Mouse (Mus musculus) intestine, postnatal 0 days (tissue): Measurements from ENCODE around the gene Sept5. TPM values are rescaled to one million over a fixed set of nuclear protein-coding genes. Genes with fewer than 3 reads are reported as not detected.
A peak's percentile ranks its signal among the peaks of the same experiment; 100 is the strongest.

ENCODE experiments used
- ATAC-seq: fragments of 200-750 bp; cut with Nextera tagmentation; 2 replicates; pipeline ENCODE4 v1.8.0; 2017; ENCODE audit warnings: mild to moderate bottlenecking, moderate TSS enrichment, moderate library complexity
- H3K27ac ChIP-seq: fragments of 300-500 bp; sonication (generic); 2 replicates; pipeline ENCODE4 v1.5.1; 2014; ENCODE audit warnings: mild to moderate bottlenecking, low read depth, low read length, moderate library complexity
- H3K27me3 ChIP-seq: fragments of 300-500 bp; sonication (generic); replicated peaks from 2 replicates; pipeline ENCODE4 v1.6.1; 2014; ENCODE audit warnings: low read length, mixed read lengths; ENCODE audit not compliant: control insufficient read depth, insufficient read depth
- H3K36me3 ChIP-seq: fragments of 300-500 bp; sonication (generic); 2 replicates; pipeline ENCODE4 v1.6.1; 2014; ENCODE audit warnings: mild to moderate bottlenecking, moderate library complexity; ENCODE audit not compliant: control insufficient read depth, insufficient read depth
- H3K4me1 ChIP-seq: fragments of 300-500 bp; sonication (generic); replicated peaks from 2 replicates; pipeline ENCODE4 v1.6.1; 2014; ENCODE audit warnings: antibody characterized with exemption, low read length, mixed read lengths; ENCODE audit not compliant: control insufficient read depth, insufficient read depth
- H3K4me2 ChIP-seq: fragments of 300-500 bp; sonication (generic); replicated peaks from 2 replicates; pipeline ENCODE4 v1.6.1; 2014; ENCODE audit warnings: low read depth, mild to moderate bottlenecking, moderate library complexity
- H3K4me3 ChIP-seq: fragments of 300-500 bp; sonication (generic); 2 replicates; pipeline ENCODE4 v1.5.1; 2014; ENCODE audit warnings: low read depth, low read length
- H3K9ac ChIP-seq: fragments of 300-500 bp; sonication (generic); 2 replicates; pipeline ENCODE4 v1.6.1; 2014; ENCODE audit warnings: mild to moderate bottlenecking, low read depth, low read length
- H3K9me3 ChIP-seq: fragments of 300-500 bp; sonication (generic); 2 replicates; pipeline ENCODE4 v1.6.1; 2016; ENCODE audit warnings: mixed run types; ENCODE audit not compliant: control insufficient read depth
- CTCF ChIP-seq: sonication (generic); IDR thresholded peaks from 2 replicates; pipeline ENCODE4 v1.5.1; 2016; ENCODE audit warnings: low read depth, mild to moderate bottlenecking, control low read depth, antibody characterized with exemption, moderate library complexity
- WGBS: fragments of 180-500 bp; shearing (Covaris S2); extraction: QIAGEN DNeasy Blood & Tissue Kit; methylation state at CpG from one replicate; pipeline ENCODE4 v1.1.7; 2014; 5-methylcytosine and 5-hydroxymethylcytosine counted together
- polyA plus RNA-seq: library from polyadenylated mRNA; unstranded; fragments of >200 nt; fragmentation: Nextera tagmentation; extraction: Ambion mirVana; gene quantifications from 2 replicates; pipeline ENCODE4 v1.2.1, GENCODE M21; 2015

Sept5 gene
- 24.7 and 25.4 TPM in 2 replicates for polyA plus RNA-seq

DNA sequence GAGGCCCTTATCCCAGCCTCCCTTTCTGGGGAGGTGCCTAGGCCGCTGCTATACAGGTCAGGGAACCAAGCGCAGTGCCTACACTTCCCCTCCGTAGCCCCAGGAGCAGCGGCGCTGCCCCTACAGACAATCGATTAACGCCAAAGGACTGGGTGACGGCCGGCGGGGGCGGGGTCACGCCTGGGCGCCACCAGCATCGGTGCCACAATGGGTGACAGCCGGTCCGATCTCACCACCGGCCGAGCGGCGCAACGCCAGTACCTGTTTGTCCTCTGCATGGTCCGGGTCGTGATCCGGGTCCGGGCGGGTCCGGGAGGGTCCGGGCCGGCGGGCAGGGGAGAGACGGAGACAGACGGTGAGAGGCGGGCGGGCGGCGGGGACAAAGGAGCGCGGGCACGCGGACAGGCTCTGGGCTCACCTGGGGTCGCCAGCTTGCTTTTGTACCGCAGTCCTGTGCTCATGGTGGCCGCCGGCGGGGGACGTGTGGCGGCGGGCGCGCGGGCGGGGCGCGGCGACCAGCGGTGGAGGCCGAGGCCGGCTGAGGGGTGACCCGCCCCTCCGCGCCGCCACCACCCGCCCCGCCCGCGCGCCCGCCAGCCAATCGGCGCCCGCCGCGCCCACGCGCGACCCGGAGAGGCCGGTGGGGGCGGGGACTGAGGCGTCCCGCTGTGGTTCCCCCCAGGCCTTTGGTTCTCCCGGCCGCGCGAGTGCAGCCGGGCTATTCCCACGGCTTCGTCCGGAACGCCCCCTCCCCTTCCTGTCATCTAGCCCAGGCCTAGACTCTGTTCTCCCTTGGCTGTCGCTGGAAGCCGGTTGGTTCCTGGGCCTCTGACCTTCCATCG is at the start of gene Sept5:
Sept5 (minus strand) TSS at position 565 of the 842 bp plus-strand sequence.
- no peak for TF ChIP-seq CTCF
- Histone ChIP-seq H3K27ac (peak within 1 kb of the TSS; percentile 50), H3K27me3 (peaks cover 5% of the 10 kb centered on the region; the same call in 1 of the 2 replicates), H3K4me2 (peak within 1 kb of the TSS; percentile 93), H3K9me3 (no peaks in the 10 kb centered on the region), H3K36me3 (peaks cover 6% of the 10 kb centered on the region; the same call in 1 of the 2 replicates), H3K4me1 (peaks cover 17% of the 10 kb centered on the region), H3K9ac (peak within 1 kb of the TSS; percentile 67), H3K4me3 (peak within 1 kb of the TSS; percentile 79)
- WGBS = under 1% methylated on average over 69 of the region's 93 CpGs
- peak; percentile 50 for ATAC-seq

DNA sequence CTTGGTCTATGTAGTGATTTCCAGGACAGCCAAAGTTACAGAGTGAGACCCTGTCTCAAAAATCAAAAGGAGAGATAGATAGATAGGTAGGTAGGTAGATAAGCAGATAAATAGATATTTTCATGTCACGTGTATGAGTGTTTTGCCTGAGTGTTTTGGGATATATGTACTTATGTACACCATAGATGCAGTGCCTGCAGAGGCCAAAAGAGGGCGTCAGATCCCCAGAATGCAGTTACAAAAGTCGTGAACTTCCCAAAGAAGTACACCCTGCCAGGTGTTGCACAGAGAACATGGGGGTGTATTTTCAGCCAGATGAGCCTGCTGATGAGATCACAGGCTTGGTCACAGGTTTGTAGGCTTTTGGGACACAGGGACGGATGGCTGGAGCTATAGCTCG is 49.4 kb upstream of the Sept5 start:
- ATAC-seq = no peak
- peak; percentile 60 for TF ChIP-seq CTCF
- H3K4me3 ChIP-seq = no peak overlapping the region
- 54% methylated on average over 5 of the region's 5 CpGs for WGBS
- H3K9me3 ChIP-seq = no peaks in the 10 kb centered on the region
- no peaks in the 10 kb centered on the region for H3K27me3 ChIP-seq
- H3K27ac ChIP-seq = no peak overlapping the region
- no peaks in the 10 kb centered on the region for H3K4me1 ChIP-seq
- H3K36me3 ChIP-seq = no peaks in the 10 kb centered on the region
- no peak overlapping the region for H3K4me2 ChIP-seq
- no peak overlapping the region for H3K9ac ChIP-seq

DNA sequence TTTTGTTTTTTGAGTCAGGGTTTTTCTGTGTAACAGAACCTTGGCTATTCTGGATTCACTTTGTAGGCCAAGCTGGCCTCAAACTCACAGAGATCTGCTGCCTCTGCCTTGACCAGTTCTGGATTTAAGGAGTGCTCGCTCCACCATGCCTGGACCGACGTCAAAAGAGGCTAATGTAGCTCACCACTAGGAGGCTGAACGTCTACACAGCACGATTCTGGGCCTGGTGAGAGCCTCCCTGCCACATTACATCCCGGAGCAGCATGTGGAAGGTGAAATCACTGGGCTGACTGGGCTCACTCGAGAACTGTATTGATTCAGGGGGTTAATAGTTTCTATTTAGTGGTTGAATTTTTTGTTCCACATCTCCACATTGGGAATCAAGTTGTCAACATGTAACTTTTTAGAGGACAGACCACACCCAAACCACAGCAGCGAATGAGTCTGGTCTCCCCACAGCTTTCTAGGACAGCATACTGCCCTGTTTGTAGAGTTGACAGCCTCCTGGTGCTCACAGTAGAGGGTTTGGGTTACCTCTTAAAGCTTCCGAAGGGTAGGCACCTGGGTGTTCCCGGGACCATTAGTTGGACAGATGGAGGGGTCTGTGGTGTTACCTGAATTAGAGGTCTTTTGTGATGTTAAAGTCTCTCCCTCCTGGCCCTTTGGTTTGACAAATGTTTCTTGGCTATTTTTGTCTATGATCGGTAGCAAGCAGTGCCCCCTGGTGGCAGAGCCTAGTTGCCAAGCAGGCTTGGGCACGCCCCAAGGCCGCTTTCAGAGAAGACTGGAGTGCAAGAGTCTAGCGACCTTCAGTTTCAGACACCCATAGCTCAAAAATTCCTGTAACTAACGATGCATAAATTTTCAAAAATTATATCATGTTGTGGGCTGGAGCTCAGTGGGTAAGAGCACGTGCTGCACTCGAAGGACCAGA is 48.3 kb upstream of the Sept5 start:
- Histone ChIP-seq H3K9ac (no peak overlapping the region), H3K4me3 (no peak overlapping the region), H3K27ac (no peak overlapping the region), H3K9me3 (no peaks in the 10 kb centered on the region), H3K27me3 (no peaks in the 10 kb centered on the region), H3K4me1 (no peaks in the 10 kb centered on the region), H3K4me2 (no peak overlapping the region), H3K36me3 (no peaks in the 10 kb centered on the region)
- TF ChIP-seq CTCF = peak; percentile 87
- WGBS = 37% methylated on average over 17 of the region's 17 CpGs
- peak; percentile 52 for ATAC-seq

DNA sequence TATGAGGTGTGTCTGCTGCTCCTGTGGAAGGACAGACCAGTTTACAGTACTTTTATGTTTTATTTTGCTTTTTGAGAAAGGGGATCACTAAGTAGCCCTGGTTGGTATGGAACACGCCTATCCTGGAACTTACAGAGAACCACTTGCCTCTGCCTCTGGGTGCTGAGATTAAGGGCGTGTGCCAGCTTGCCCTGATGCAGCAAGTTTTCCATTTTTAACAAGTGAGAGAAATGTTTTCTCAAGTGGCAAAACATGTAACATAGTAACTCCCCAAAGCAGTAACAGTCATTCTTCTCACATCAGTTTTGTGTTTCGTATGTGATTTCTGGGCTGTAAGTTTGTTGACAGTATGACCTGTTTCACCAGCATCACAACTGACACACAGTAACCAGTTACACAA is 43.3 kb upstream of the Sept5 start:
- no peak overlapping the region for H3K9ac ChIP-seq
- no peaks in the 10 kb centered on the region for H3K4me1 ChIP-seq
- no peaks in the 10 kb centered on the region for H3K36me3 ChIP-seq
- H3K4me3 ChIP-seq = no peak overlapping the region
- no peak for TF ChIP-seq CTCF
- no peaks in the 10 kb centered on the region for H3K27me3 ChIP-seq
- 80% methylated on average over 3 of the region's 3 CpGs for WGBS
- H3K4me2 ChIP-seq = no peak overlapping the region
- H3K9me3 ChIP-seq = no peaks in the 10 kb centered on the region
- H3K27ac ChIP-seq = no peak overlapping the region
- no peak for ATAC-seq

DNA sequence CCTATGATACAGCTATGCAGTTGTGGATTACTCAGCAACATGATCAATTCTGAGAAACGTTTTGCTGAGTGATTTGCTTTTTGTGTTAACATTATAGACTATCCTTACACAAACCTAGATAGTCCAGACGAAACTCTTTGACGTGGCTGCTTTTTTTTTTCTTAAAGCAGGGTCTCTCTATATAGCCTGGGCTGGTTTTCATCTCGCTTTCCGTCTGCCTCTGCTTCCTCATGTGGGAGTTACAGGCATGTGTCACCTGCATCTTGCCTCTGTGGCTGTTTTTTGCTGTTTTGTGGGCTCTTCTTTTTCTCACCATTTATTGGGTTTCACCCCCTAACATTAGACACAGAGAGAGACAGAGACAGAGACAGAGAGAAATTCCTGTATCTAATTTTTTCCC is 42.3 kb upstream of the Sept5 start:
- Histone ChIP-seq H3K9me3 (no peaks in the 10 kb centered on the region), H3K36me3 (no peaks in the 10 kb centered on the region), H3K9ac (no peak overlapping the region), H3K27me3 (no peaks in the 10 kb centered on the region), H3K4me1 (no peaks in the 10 kb centered on the region), H3K27ac (no peak overlapping the region), H3K4me2 (no peak overlapping the region), H3K4me3 (no peak overlapping the region)
- no peak for ATAC-seq
- 65% methylated on average over 5 of the region's 5 CpGs for WGBS
- TF ChIP-seq CTCF = no peak

DNA sequence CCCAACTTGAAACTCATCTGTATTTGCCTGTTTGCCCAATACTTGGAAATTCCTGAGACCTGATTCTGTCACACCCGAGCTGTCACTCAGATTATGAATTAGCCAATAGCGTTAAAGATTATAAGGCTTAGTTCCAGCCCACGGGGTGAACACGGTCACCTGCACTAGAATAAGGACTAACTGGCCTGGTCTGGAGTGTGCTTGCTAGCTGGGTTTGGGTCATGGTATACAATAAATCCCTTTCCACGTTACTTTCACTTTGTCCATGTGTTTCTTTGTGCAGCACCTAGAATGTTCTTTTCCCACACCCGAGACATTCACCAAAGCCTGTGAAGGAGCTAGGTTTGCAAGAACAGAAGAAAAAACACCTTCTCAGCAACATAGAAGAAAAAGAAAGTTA is 40.2 kb upstream of the Sept5 start:
- WGBS = 65% methylated on average over 6 of the region's 6 CpGs
- Histone ChIP-seq H3K4me2 (no peak overlapping the region), H3K4me3 (no peak overlapping the region), H3K27ac (no peak overlapping the region), H3K36me3 (no peaks in the 10 kb centered on the region), H3K9me3 (no peaks in the 10 kb centered on the region), H3K27me3 (no peaks in the 10 kb centered on the region), H3K9ac (no peak overlapping the region), H3K4me1 (no peaks in the 10 kb centered on the region)
- ATAC-seq = no peak
- TF ChIP-seq CTCF = no peak
